Mouse (Mus musculus): ENCODE results near the gene Large1. TPM values are rescaled to one million over a fixed set of nuclear protein-coding genes. Genes with fewer than 3 reads are reported as not detected.

The Large1 gene
- polyA plus RNA-seq, 1 experiment from 2014 or later, result 5.6 TPM

DNA sequence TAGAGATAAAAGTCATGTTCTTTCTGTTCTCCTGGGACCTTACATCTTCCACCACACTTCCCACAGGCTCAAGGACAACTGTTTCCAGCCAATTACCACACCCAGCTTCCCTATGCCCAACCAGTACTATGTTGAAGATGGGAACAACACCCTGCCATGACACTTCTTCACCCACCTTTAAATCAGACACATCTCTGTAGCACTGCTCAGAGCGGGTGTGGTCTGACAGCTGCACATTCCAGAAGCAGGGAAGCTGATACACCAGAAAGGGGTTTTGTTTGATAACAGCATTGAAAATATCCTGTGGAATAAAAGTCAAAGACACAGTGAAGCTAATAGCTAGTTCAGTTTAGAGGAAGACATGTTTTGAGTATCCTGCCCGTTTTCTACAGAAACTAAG lies 470.3 kb downstream of the Large1 start:
- H3K4me3 ChIP-seq, result no peak overlapping the region
- H3K27me3 ChIP-seq (ENCODE audit: low read depth, poor library complexity, severe bottlenecking), result no peaks in the 10 kb centered on the region
- H3K36me3 ChIP-seq, result no peaks in the 10 kb centered on the region
- H3K9me3 ChIP-seq (replicated peaks), result no peaks in the 10 kb centered on the region
- WGBS, result 92% methylated on average over 2 of the region's 2 CpGs
- no peak overlapping the region for H3K27ac ChIP-seq
- DNase-seq (ENCODE audit: low spot score), result no peak
- H3K4me1 ChIP-seq, result no peaks in the 10 kb centered on the region

DNA sequence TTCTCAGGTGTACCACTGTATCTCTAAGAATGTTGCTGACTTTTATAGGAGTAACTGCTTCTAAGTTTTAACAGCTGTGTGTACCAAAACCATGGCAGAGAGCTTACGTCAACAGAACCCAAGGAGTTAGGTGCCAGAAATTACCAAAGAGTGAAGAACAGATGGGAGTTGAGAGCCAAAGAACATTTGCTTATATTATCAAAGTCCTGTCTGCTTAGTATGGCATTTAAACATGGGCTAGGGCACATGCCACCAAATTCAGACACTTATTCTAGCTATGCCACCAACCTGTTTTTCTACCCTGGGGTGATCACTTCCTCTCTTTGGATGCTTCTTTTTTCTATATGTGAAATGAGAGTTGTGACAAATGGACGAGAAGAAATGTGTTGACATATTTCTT lies 479.9 kb downstream of the Large1 start:
- Histone ChIP-seq H3K4me3 (no peak overlapping the region), H3K27ac (no peak overlapping the region), H3K9me3 (replicated peaks) (no peaks in the 10 kb centered on the region), H3K36me3 (no peaks in the 10 kb centered on the region), H3K27me3 (ENCODE audit: low read depth, poor library complexity, severe bottlenecking) (no peaks in the 10 kb centered on the region), H3K4me1 (no peaks in the 10 kb centered on the region)
- DNase-seq (ENCODE audit: low spot score), result no peak
- 94% methylated on average over 2 of the region's 2 CpGs for WGBS

DNA sequence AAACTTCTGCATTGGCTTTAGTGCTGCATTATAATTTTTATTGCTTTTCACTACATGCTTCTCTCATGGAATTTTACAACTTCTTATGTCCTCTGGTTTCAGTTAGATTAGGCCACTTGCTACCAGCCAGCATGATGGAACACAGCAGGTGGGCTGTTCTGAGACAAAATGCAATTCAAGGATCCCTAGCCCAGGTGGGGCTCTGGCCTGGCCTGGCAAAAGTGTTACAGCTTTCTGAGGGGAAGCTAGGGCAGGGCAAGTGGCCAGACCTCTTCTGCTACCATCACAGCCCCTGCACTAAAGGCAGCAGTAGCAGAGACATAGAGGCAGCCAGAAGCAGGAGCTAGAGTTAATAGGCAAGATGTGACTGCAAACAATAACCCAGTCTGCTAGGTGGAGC lies 506.5 kb downstream of the Large1 start:
- no peak for DNase-seq (ENCODE audit: low spot score)
- H3K27ac ChIP-seq, result no peak overlapping the region

DNA sequence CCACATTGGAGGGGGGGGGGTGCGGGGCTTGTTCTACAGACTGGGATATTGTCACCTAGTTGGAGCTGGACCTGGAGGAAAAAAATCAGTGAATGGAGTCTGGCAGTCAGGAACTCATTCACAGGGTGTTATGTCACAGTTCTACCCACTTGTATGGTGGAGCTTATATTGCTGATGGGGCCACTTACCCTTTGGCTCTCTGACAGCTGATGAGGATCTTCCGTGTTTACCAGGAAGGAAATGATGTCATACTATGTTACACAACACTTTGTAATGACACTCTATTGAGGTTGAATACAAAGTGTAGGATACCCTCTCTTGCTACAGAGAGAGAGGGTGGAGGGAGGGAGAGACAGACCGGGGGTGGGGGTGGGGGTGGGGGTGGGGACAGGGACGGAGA lies 517.5 kb downstream of the Large1 start:
- no peak for DNase-seq (ENCODE audit: low spot score)
- no peaks in the 10 kb centered on the region for H3K9me3 ChIP-seq (replicated peaks)
- H3K4me1 ChIP-seq, result no peaks in the 10 kb centered on the region
- no peaks in the 10 kb centered on the region for H3K27me3 ChIP-seq (ENCODE audit: low read depth, poor library complexity, severe bottlenecking)
- WGBS, result 85% methylated on average over 4 of the region's 4 CpGs
- H3K4me3 ChIP-seq, result no peak overlapping the region
- no peaks in the 10 kb centered on the region for H3K36me3 ChIP-seq
- H3K27ac ChIP-seq, result no peak overlapping the region

More for the DNA sequence above, 506.5 kb downstream of the Large1 start:
- Histone ChIP-seq H3K27me3 (ENCODE audit: low read depth, poor library complexity, severe bottlenecking) (no peaks in the 10 kb centered on the region), H3K36me3 (peaks cover 1% of the 10 kb centered on the region; the same call in 1 of the 2 replicates), H3K4me1 (no peaks in the 10 kb centered on the region), H3K9me3 (replicated peaks) (no peaks in the 10 kb centered on the region), H3K4me3 (no peak overlapping the region)

DNA sequence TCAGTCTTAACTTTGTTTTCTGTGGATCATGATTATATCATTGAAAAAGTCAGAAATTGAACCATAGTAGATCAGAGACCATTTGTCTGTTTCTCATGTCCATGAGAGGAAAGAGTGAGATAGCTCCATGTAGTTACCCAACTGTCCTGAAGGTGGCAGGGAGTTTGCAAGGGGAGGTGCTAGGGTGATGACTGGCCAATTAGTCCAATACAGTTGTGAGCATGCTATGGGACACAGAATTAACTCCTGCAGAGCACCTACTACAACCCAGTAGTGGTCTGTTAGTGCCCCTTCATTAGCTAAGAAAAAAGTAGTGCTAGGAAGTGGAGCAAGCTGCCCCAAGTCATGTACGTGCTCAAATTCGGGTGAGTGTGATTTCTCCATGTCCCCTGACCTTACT lies 520.2 kb downstream of the Large1 start:
- 89% methylated on average over 2 of the region's 2 CpGs for WGBS

DNA sequence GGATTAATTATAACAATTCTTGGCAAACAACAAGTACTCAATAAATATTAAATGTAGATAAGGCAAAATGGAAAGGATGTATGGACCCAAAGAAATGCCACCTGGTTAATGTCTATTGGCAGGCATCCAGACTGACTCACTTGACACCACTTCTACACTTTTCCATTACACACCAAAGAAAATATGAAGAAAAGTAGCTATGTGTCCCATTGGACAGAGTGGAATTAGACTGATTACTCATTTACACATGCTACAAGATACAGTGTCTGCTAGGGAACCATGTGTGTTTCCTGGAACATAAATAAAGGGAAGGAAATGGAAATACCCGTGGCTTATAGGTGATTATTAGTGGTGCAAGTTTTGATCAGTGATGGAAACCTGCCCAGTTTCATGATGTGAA lies 521.0 kb downstream of the Large1 start:
- H3K9me3 ChIP-seq (replicated peaks), result no peaks in the 10 kb centered on the region
- H3K36me3 ChIP-seq, result no peaks in the 10 kb centered on the region
- H3K27ac ChIP-seq, result no peak overlapping the region
- no peaks in the 10 kb centered on the region for H3K27me3 ChIP-seq (ENCODE audit: low read depth, poor library complexity, severe bottlenecking)
- no peaks in the 10 kb centered on the region for H3K4me1 ChIP-seq
- no peak for DNase-seq (ENCODE audit: low spot score)
- no peak overlapping the region for H3K4me3 ChIP-seq
- 79% methylated on average over 1 of the region's 1 CpGs for WGBS

More for the DNA sequence above, 520.2 kb downstream of the Large1 start:
- no peaks in the 10 kb centered on the region for H3K27me3 ChIP-seq (ENCODE audit: low read depth, poor library complexity, severe bottlenecking)
- H3K4me3 ChIP-seq, result no peak overlapping the region
- no peaks in the 10 kb centered on the region for H3K9me3 ChIP-seq (replicated peaks)
- no peaks in the 10 kb centered on the region for H3K4me1 ChIP-seq
- H3K36me3 ChIP-seq, result no peaks in the 10 kb centered on the region
- no peak for DNase-seq (ENCODE audit: low spot score)
- H3K27ac ChIP-seq, result no peak overlapping the region

DNA sequence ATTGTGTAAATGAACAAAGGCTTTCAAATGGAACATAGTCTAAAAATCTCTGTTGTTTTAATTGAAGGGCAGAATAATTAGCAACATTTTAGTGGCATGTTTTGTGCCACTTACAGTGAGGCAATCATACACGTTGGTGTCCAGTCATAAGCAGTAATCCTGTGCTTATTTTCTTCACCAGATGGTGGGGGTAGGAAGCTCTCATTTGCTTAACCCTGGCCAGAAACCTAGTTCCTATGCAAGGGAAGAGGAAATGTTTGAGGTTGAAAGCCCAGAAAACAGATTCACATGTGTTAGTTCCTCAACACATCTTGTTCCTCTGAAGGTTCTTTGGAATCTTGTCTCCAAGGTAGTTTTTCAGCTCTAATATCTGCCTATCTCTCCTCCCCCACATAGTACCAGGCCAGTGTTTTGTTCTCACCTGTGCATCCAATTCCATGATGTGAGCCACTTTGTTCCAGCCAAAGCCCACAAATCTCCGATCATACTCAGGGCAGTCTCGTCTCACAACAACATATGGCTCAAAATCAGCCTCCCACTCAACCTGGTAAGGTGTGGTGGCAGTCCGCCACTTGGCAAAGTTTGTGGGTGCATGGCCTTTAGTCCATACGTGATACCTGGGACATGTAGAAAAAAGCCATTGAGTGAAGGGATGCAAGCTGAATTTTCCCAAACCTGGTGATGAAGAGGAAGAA lies 535.5 kb downstream of the Large1 start:
- no peak for DNase-seq (ENCODE audit: low spot score)
- H3K4me3 ChIP-seq, result no peak overlapping the region
- H3K36me3 ChIP-seq, result no peaks in the 10 kb centered on the region
- no peaks in the 10 kb centered on the region for H3K9me3 ChIP-seq (replicated peaks)
- WGBS, result 92% methylated on average over 5 of the region's 5 CpGs
- H3K27me3 ChIP-seq (ENCODE audit: low read depth, poor library complexity, severe bottlenecking), result no peaks in the 10 kb centered on the region
- H3K4me1 ChIP-seq, result no peaks in the 10 kb centered on the region
- no peak overlapping the region for H3K27ac ChIP-seq

DNA sequence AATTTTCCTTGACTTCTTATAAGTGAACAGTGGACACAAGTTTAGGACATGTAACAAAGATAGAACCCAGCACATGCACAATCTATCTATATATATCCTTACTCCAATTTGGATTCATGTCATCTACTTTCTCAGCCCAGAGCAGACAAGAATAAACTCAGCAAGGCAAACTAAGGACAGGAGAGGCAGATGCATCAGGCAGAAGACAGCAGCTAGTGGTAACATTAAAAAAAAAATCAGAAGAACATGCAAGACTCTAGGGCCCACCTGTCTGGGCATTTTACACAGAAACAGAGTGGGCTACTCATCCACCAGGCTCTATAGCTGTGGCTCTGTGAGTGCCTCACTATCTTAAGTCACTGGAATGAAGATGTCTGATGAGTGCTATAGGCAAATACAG lies 536.7 kb downstream of the Large1 start:
- H3K9me3 ChIP-seq (replicated peaks), result no peaks in the 10 kb centered on the region
- H3K36me3 ChIP-seq, result no peaks in the 10 kb centered on the region
- H3K27ac ChIP-seq, result no peak overlapping the region
- DNase-seq (ENCODE audit: low spot score), result no peak
- H3K4me3 ChIP-seq, result no peak overlapping the region
- no peaks in the 10 kb centered on the region for H3K4me1 ChIP-seq
- H3K27me3 ChIP-seq (ENCODE audit: low read depth, poor library complexity, severe bottlenecking), result no peaks in the 10 kb centered on the region

DNA sequence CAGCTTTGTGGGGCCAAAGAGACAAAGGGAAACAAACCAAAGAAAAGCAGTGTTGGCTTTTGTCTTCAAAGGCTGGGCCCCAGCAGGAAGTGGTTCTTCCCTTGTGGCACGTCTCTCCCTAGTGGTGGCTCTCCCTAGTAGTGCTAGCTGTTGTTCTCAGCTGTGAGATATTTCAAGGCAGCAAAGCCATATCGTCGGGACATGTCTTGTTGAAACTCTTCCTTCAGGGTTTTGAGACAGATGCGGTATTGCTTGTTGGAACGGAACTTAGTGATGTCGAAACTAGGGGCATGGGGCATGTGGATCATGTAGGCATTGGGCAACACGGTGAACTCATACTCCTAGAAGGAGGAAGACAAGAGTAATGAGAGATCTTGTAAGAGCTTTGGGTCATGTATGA lies 537.7 kb downstream of the Large1 start:
- 89% methylated on average over 7 of the region's 7 CpGs for WGBS
- Histone ChIP-seq H3K4me1 (no peaks in the 10 kb centered on the region), H3K9me3 (replicated peaks) (no peaks in the 10 kb centered on the region), H3K27ac (no peak overlapping the region), H3K27me3 (ENCODE audit: low read depth, poor library complexity, severe bottlenecking) (no peaks in the 10 kb centered on the region), H3K36me3 (no peaks in the 10 kb centered on the region), H3K4me3 (no peak overlapping the region)
- no peak for DNase-seq (ENCODE audit: low spot score)

DNA sequence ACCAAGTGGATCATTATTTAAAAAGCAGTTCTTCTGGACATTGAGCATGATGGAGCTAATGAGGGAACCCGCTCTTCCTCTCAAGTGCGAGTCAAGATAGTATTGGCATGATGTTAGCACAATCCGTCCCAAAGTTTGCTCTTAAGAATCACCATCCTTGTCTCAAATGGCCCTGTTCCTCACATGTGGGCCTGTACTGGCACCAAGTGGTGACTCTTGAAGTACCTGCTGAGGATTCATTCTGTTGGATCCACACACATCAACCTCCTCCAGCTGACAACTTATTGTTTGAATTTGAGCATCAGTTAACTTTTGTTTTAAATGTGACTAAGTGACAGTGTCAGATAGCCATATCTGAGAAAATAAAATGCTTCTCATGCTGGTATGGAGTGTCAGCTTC lies 540.6 kb downstream of the Large1 start:
- H3K4me1 ChIP-seq, result no peaks in the 10 kb centered on the region
- H3K27me3 ChIP-seq (ENCODE audit: low read depth, poor library complexity, severe bottlenecking), result no peaks in the 10 kb centered on the region
- no peaks in the 10 kb centered on the region for H3K9me3 ChIP-seq (replicated peaks)
- no peak overlapping the region for H3K4me3 ChIP-seq
- no peaks in the 10 kb centered on the region for H3K36me3 ChIP-seq
- no peak for DNase-seq (ENCODE audit: low spot score)
- WGBS, result 91% methylated on average over 3 of the region's 3 CpGs
- H3K27ac ChIP-seq, result no peak overlapping the region

DNA sequence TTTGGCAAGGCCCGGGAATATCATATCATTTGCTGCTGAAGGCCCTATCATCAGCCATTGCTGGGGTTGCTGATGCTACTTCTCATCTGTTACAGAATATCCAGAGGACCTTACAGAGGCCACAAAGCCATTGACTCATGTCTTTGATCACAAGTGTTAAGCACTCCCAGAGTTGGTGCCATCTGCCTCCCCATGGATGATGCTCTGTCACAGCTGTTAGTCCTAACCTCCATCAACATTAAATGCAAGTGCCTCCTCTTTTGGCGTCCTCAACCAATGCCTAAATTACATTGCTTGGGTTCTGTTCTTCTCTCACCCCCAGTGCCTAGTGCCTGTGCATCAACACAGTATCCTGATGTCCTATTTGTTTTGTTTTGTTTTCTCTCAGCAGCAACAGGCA lies 551.8 kb downstream of the Large1 start:
- 84% methylated on average over 2 of the region's 2 CpGs for WGBS

DNA sequence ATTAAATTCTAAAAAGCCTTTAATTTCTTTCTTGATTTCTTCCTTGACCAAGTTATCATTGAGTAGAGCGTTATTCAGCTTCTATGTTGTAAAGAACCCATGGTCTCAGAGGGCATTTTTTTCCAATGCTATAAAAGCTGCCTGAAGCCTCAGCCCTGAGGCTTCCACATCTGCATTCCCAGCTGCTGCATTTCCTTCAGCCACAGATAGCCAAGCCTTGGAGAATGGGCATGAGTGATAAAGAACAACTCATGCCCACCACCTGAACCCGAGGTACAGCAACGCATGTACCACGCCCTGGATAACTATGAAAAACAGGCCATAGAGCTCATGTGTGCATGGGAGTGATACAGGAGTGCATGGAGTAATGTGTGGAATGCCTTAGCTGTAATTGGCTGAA lies 572.7 kb downstream of the Large1 start:
- H3K36me3 ChIP-seq, result no peaks in the 10 kb centered on the region
- no peak for DNase-seq (ENCODE audit: low spot score)
- no peaks in the 10 kb centered on the region for H3K27me3 ChIP-seq (ENCODE audit: low read depth, poor library complexity, severe bottlenecking)
- WGBS, result 88% methylated on average over 4 of the region's 4 CpGs
- H3K4me1 ChIP-seq, result no peaks in the 10 kb centered on the region
- H3K27ac ChIP-seq, result no peak overlapping the region
- no peak overlapping the region for H3K4me3 ChIP-seq
- no peaks in the 10 kb centered on the region for H3K9me3 ChIP-seq (replicated peaks)

More for the DNA sequence above, 551.8 kb downstream of the Large1 start:
- DNase-seq (ENCODE audit: low spot score), result no peak
- Histone ChIP-seq H3K27me3 (ENCODE audit: low read depth, poor library complexity, severe bottlenecking) (no peaks in the 10 kb centered on the region), H3K36me3 (no peaks in the 10 kb centered on the region), H3K9me3 (replicated peaks) (no peaks in the 10 kb centered on the region), H3K4me3 (no peak overlapping the region), H3K27ac (no peak overlapping the region), H3K4me1 (no peaks in the 10 kb centered on the region)

DNA sequence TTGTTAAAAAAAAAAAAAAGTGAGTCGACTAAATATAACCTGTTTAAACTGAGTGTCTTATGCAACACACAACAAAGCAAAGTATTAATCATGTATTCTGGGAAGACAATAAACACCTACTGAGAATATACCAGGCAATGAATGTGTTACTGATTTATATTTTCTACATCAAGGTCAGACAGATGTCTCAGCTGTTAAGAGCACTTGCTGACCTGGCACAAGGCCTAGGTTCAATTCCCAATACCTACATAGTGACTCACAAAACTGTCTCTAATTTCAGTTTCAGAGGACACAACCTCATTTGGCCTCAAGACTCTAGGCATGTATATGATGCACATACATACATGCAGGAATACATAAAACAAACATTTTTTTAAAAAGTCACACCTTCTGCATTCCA lies 575.5 kb downstream of the Large1 start:
- DNase-seq (ENCODE audit: low spot score), result no peak
- no peak overlapping the region for H3K27ac ChIP-seq
- H3K4me3 ChIP-seq, result no peak overlapping the region
- WGBS, result 94% methylated on average over 1 of the region's 1 CpGs
- no peaks in the 10 kb centered on the region for H3K9me3 ChIP-seq (replicated peaks)
- no peaks in the 10 kb centered on the region for H3K27me3 ChIP-seq (ENCODE audit: low read depth, poor library complexity, severe bottlenecking)
- H3K4me1 ChIP-seq, result no peaks in the 10 kb centered on the region
- no peaks in the 10 kb centered on the region for H3K36me3 ChIP-seq

DNA sequence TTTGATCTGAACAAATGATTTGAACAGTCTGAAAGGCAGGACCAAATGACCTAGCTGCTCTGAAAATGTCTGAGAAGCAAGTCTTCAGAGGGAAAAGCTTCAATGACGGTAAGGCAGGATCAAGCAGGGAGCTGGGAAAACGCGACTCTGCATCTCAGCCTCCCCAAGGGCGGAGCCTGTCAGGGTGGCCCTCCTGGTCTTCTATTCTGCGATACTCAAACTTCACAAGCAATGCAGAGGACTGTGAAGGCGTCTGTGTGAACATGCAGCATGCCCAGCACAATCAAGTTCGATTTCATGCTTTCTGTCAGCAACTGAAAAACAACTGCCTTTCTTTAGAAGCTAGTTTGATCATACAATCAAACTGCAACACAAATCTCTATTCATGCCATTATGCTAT lies 586.6 kb downstream of the Large1 start:
- Histone ChIP-seq H3K4me1 (0 out of 2 replicates have a peak, but pooled peaks cover under 1% of the 10 kb centered on the region), H3K36me3 (no peaks in the 10 kb centered on the region), H3K9me3 (replicated peaks) (no peaks in the 10 kb centered on the region), H3K27me3 (ENCODE audit: low read depth, poor library complexity, severe bottlenecking) (no peaks in the 10 kb centered on the region), H3K4me3 (no peak overlapping the region), H3K27ac (no peak overlapping the region)
- no peak for DNase-seq (ENCODE audit: low spot score)
- 38% methylated on average over 7 of the region's 7 CpGs for WGBS
